Mouse (Mus musculus): ENCODE measurements around the gene Tkt. TPM values are rescaled to one million over a fixed set of nuclear protein-coding genes. Genes with fewer than 3 reads are reported as not detected.

Gene Tkt
- total RNA-seq, 2 experiments from 2014 or later, result 34.5 to 39.8 TPM

DNA sequence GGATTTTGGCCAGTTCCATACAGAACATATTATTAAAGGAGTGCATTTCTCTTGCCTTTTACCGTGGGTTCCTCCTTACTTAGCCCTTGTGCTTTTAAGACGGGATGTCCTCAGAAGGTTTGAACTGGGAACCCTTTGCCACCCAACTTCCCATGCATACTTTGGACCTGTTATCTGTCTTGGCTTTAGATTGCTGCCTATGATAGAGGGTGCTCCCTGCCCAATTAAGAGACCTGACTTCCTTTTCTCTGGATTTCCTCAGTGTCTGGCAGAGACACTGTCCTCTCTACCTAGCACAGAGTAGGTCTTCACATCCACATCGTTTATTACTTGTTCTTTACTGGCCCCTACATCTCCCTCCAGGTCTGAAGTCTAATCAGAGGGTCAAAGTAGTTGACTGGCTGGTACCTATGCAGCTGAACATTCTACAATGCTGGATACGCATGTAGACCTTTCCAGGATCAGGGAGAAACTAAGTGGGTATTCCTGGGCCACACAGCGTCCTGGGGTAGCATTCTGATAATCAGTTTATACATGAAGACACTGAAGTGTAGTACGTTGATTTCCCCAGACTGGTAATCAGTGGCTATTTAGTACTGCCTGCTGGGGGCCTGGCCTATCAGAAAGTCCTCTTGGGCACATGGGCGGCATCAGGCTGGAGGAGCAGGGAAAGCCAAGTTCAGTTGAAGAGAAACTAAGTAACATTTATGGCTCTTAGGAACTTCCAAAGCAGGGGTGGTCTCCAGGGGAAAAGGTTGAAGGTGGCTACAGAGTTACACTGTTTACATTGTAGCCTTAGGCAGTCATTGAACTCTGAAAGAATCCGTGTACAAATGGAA is 2.3 kb downstream of the Tkt start:
- intact Hi-C loops (cut with DNase I), result no loop called here
- no peak for DNase-seq (ENCODE audit: low spot score)

DNA sequence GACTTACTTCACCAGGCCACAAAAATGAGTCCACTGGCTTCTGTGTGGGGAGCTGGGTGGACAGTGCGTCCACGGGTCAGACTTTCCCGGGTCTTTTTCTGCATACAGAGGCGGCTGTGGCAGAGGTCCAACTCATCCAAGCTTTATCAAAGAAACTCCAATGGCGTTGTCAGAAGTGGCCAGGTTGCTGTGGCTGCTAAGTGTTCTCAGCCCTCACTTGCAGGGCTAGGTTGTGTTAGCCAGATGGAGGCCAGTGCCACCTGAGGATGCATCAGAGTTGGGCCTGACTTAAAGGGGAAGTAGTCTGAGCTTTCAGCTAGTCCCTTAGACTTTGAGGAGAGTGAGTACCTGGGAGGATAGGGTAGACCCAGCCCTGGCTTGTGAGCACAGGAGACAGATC is 3.4 kb downstream of the Tkt start:
- intact Hi-C loops (cut with DNase I), result no loop called here
- DNase-seq (ENCODE audit: low spot score), result no peak

DNA sequence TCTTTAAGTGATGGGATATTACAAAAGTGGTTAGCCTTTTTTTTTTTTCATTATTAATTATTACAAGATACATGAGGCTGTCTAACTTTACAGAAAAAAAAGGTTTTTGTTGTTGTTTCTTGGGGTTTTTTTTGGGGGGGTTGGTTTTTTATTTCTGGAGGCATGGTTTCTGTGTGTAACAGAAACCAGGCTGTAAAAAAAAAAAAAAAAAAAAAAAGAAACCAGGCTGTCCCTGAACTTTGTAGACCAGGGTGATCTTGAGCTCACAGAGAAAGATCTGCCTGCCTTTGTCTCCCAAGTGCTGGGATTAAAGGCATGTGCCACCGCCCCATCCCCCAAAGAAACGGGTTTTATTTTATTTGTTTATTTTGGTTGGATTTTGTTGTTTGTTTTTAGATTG is 3.8 kb downstream of the Tkt start:
- DNase-seq (ENCODE audit: low spot score), result no peak
- intact Hi-C loops (cut with DNase I), result no loop called here

DNA sequence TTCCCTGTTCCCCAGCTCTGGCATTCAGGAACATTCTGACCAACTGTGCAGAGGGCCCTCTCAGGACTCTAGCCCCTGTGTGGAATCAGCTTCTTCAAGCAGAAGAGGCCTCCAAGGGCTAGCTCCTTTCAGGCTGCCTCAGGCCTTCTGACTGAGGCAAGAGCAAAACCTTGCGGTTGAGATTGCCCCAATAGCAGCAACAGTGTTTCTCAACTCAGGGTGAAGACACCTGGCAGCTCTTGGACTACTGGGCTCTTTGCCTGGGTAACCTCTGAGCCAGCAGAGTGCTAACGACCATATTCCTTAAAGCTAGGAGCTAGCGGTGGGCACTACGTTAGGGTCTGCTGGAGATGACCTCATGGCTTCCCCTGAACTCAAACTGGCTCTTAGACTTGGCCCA is 5.0 kb downstream of the Tkt start:
- no peak for DNase-seq (ENCODE audit: low spot score)
- intact Hi-C loops (cut with DNase I), result no loop called here

DNA sequence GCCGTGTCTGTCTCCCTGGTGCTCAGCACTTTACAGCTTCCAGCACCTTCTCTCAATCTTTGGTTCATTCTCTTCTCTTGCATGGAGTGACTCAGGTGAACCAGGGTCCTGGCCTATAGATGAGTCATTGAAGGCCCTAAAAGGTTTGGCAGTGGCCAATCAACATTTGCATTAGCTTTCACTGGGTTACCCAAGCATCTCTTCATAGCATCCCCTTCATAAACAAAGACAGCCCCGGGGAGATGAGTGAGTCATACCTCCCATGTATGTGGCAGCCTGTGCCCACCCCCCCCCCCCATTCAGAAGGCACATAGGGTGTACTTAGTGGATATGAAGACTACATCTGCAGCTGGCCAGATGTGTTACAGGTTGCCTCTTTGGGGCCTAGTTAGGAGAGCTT is 8.5 kb downstream of the Tkt start:
- intact Hi-C loops (cut with DNase I), result no loop called here
- no peak for DNase-seq (ENCODE audit: low spot score)

DNA sequence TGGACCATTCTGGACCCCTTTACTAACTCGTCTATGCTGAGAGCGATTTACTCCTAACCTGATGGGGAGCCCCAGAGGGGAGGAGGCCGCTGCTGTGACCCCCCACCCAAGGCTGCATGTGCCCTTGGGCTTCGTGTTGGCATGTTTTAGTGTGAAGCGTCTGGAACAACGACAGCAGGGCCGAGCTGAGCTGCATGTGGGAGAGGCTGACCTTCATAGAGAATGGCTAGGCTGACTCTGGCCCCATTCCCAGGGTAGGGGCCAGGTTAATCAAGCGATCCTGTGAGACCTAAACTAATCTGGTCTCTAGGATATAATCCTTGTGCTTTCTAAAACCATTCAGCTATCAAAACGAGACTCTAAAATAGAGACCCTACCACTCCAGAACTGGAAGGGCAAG is 9.6 kb downstream of the Tkt start:
- intact Hi-C loops (cut with DNase I), result no loop called here
- no peak for DNase-seq (ENCODE audit: low spot score)

DNA sequence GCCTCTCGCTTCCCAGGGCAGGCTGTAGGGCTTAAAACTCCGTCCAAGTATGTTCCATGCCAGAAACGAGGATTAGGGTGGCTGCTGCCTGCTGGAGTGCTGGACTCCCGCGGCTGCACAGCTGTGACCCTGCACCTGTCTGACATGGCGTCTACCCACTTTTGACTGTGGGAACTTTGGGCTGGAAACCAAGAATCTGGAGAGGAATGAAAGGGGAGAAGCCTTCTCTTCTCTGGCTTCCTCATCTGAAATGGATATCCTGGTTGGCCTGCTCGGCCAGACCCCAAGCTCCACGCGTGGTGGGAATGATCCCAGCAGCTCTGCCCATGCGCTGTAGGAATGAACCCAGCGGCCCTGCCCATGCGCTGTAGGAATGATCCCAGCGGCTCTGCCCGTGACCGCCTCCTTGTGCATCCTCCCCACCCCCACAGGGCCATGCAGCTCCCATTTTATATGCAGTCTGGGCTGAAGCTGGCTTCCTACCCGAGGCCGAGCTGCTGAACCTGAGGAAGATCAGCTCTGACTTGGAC is 11.2 kb downstream of the Tkt start:
- intact Hi-C loops (cut with DNase I), result no loop called here

DNA sequence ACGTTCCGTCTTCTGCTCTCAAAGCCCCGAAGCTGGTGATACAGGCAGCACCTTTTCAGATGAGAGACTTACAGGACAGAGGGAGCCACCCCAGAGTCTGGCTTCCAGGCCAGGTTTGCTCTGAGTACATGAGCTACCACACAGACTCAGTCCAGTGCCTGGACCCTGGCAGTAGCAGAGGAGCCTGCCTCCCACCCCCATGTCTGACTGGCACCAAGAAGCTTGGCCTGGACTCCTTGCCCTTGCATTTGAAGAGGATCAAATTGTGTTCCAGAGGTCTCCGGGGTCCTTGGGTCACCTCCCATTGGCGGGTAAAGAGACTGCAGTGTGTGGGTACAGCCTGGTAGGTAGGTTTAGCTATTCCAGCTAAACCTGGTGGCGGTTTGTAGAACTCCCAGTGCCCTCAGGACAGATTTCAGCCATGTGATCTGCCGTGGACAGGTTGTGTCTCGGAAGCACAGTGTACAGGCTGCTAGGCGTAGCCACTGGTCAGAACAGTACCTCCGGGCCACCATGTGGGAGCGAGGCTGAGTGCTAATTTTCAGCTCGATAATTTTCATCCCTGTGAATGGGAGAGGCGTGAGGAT is 12.7 kb downstream of the Tkt start:
- intact Hi-C loops (cut with DNase I), result no loop called here
- no peak for DNase-seq (ENCODE audit: low spot score)

More for the DNA sequence above, 11.2 kb downstream of the Tkt start:
- DNase-seq (ENCODE audit: low spot score), result no peak

DNA sequence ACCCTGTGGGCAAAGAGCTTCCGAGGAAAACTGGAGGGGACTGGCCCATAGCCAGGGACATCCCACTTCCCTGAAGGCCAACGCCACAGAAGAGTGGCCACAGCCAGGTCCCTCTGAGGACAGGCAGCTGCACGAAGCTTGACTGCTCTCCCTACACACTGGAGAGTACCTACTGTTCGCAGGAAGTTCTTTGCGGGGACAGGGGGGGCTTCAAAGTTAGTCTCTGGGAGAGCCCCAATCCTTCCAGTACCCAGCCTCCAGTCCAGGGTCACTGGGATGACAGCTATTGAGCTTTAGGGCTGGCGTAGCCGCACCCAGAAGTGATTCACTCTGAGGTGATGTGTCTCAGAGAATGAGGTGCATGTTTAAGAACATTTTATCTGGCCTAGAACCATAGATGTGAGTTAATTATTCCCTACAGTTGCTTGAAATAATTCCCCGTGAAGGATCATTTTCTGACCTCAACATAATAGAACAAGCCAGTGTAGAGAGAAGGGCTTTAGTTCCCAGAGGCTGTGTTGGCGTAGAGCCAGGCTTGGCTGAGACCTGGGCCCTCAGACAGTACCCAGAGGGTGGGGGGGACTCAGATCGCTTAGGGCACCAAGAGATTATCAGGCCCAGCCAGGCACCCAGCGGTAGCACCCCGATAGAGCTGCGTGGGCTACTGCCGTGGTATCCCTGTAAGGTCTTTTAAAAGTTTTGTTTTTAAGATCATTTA is 13.5 kb downstream of the Tkt start:
- intact Hi-C loops (cut with DNase I), result no loop called here
- DNase-seq (ENCODE audit: low spot score), result no peak

DNA sequence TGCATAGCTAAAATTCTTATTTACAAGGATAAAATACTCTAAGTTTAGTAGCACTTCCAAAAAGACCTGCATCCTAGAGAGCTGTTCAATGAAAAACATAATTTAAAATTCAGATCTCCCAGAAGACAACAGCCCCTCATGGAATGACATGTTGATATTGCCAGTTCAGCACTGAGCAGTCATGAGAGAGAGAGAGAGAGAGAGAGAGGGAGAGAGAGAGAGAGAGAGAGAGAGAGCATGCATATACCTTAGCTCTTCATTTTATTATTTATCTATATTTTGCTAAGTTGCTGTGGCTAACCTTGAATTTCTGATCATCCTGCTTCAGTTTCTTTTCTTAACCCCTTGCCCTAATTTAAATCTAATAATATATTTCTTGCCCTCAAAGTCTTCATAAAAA is 14.2 kb downstream of the Tkt start:
- intact Hi-C loops (cut with DNase I), result no loop called here
- no peak for DNase-seq (ENCODE audit: low spot score)

DNA sequence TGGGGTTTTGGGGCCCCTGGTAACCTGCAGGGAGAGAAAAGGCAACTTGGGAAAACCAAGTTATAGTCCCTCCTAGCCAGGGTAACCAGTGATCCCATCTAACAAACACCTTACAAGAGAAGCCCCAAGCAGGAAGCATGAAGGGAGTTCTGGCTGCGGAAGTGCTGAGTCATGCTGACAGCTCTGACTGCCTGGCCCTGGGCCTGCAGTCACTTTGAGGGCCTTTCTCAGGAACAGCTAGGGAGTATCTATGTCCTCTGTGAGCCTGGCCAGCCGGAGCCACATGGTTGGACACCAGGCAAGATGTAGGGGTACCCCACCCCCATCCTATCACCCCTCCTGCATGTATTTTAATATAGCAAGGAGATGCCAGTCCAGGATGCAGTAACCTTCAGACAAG is 16.3 kb downstream of the Tkt start:
- intact Hi-C loops (cut with DNase I), result no loop called here
- peak; percentile 44 for DNase-seq (ENCODE audit: low spot score)

DNA sequence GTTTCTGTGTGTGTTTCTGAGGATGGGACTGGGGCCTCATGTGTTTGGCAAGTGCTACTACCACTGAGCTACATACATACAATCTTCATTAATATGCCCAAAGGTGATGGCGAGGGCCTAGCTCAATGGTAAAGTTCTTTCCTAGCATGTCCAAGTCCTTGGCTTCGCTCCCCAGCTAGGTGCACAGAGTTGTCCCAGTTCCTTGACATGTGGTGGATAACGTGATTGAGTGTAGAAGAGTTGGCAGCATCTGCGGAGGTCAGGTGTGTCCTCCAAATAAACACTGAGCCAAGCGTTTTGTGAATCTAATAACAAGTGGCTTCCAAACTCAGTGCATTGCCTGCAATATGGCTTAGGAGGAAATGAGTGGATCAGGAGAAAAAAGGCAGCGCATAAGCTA is 18.2 kb downstream of the Tkt start:
- DNase-seq (ENCODE audit: low spot score), result no peak
- intact Hi-C loops (cut with DNase I), result no loop called here

DNA sequence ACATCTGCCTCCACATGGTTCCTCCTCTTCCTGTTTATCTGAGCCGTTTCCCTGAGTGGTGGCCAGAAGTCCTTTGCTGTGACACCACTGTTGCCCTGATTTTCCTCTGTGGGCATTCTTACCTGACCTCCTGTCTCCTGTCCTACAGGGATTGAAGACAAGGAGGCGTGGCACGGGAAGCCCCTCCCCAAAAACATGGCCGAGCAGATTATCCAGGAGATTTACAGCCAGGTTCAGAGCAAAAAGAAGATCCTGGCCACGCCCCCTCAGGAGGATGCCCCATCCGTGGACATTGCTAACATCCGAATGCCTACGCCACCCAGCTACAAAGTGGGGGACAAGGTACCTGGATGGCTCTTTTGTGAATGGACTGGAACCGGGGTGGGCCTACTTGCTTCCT is 19.9 kb downstream of the Tkt start:
- intact Hi-C loops (cut with DNase I), result no loop called here
- no peak for DNase-seq (ENCODE audit: low spot score)

DNA sequence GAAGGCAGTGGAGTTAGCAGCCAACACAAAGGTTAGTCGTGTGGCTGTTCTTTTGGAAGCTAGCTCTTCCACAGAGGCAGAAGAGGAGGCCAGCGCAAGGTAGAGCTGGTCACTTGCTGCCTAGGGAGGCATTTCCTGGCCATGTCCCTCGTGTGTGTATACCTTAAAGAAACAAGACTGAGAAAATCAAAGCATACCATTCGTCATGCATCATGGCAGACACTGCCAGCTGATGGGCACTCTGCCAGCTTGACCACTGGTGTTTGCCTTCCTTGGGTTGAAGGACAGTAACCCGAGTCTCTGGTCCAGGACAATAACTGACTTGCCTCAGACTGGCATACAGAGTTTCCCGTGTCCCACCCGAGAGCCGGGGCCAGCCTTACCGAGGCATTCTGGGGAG is 22.1 kb downstream of the Tkt start:
- intact Hi-C loops (cut with DNase I), result loop anchor here (5.0 to 10.0 kb wide), 3 partner anchors 38 to 433 kb away; no protein-coding TSS in a partner anchor
- DNase-seq (ENCODE audit: low spot score), result no peak

DNA sequence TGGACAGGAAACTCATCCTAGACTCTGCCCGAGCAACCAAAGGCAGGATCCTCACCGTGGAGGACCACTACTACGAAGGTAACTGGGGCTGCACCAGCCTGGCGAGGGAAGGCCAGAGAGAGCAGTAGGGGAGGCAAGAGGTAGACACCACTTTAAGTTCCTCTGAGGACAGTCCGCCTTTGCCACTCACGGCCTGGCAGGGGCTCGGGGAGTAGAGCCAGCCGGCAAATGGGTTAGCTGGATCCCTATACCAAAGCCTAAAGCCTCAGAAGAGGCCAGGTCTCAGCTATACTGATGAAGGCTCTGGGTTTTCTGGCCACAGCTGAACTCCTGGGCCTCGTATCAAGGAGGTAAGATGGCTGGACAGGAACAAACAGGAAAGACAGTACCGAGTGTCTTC is 24.1 kb downstream of the Tkt start:
- no peak for DNase-seq (ENCODE audit: low spot score)
- intact Hi-C loops (cut with DNase I), result loop anchor here (5.0 to 10.0 kb wide), 3 partner anchors 40 to 435 kb away; no protein-coding TSS in a partner anchor

DNA sequence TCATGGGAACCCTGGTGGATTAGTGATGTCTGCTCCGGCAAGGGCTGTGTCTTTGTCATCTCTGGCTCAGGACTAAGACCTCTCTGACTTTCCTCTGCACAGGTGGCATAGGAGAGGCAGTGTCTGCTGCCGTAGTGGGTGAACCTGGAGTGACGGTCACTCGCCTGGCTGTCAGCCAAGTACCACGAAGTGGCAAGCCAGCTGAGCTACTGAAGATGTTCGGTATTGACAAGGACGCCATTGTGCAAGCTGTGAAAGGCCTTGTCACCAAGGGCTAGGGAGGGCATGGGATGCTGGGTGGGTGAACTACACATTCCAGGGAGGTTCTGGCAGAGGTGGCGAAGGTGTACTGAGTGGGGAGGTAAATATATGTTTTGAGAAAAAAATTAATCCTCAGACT is 25.1 kb downstream of the Tkt start:
- intact Hi-C loops (cut with DNase I), result loop anchor here (5.0 to 10.0 kb wide), 3 partner anchors 41 to 436 kb away; no protein-coding TSS in a partner anchor
- no peak for DNase-seq (ENCODE audit: low spot score)

DNA sequence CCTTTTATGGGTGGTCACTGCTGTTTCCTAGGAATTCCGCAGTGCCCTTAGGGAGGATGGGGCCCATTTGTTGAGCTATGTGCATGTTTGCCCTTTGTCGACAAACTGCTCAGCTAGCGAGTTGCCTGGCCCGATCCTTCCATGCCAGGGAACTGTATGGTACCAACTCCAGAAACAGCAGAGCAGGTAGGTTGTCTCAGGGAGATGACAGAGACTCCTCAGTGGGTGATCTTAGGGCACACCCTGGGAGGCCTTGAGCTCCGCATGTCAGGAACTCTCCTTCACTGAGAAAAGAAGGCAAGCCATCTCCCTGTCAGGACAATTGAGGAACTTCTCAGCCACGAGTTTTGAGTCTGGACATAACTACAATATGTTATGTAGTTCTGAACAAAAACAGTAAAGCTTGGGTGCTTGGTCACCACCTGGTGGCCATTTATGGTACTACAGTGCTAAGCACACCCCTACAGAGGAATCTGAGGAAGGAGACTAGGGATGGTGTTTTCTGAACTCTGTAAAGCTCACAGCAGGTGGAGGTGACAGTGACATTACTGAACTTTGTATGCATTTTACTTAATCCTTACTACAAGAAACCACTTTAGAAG is 25.9 kb downstream of the Tkt start:
- DNase-seq (ENCODE audit: low spot score), result no peak
- intact Hi-C loops (cut with DNase I), result loop anchor here (5.0 to 10.0 kb wide), 3 partner anchors 42 to 437 kb away; no protein-coding TSS in a partner anchor

DNA sequence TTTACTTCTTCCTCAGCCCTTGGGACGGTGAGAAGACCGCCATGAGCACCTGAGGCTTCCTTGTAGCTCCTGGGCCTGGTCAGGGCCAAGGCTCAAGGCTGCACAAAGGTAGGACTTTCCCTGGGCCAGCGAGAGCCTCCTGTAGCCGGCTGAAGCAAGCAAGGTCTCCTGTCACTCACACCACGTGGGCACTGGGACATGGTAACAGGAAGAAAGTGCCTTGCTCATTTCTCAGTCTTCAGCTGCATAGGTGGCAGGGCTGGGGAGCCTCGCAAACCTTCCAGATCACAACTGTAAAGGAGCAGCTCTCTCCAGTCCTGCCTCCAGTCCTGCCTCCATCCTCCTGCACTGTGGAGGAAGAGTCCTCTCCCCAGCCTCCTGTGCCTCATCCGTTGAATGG is 27.6 kb downstream of the Tkt start:
- DNase-seq (ENCODE audit: low spot score), result no peak
- intact Hi-C loops (cut with DNase I), result loop anchor here (10.0 kb wide), 1 partner anchor 91 kb away; no protein-coding TSS in a partner anchor

DNA sequence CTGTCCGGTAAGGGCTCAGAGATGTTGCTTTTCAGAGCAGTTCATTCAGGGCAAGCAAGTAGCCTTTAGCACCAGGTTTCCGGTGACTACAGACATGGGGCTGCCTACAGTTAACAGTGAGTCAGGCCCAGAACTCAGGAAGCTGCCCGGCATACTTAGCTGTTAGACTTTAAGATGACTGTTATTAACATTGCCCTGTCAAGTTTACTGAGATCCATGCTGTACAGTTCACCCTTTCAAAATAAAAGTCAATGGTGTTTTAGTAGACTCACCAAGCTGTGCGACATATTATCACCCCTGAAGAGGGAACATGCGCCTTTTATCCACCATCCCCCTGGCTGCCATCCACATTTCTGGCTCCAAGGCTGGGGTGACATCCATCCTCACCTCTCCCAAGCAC is 28.1 kb downstream of the Tkt start:
- DNase-seq (ENCODE audit: low spot score), result no peak
- intact Hi-C loops (cut with DNase I), result loop anchor here (10.0 kb wide), 1 partner anchor 91 kb away; no protein-coding TSS in a partner anchor

Measured in heart, postnatal 25 days (tissue).